Mouse (Mus musculus): ENCODE measurements around the gene 1600012H06Rik. TPM values are rescaled to one million over a fixed set of nuclear protein-coding genes. Genes with fewer than 3 reads are reported as not detected.
"Not testable (repeated sequence)": the region's sequence is repeated elsewhere in the genome, so short reads cannot be mapped to it uniquely, and the experiment has no call there.

1600012H06Rik gene
- polyA plus RNA-seq, 1 experiment = 8.3 TPM

DNA sequence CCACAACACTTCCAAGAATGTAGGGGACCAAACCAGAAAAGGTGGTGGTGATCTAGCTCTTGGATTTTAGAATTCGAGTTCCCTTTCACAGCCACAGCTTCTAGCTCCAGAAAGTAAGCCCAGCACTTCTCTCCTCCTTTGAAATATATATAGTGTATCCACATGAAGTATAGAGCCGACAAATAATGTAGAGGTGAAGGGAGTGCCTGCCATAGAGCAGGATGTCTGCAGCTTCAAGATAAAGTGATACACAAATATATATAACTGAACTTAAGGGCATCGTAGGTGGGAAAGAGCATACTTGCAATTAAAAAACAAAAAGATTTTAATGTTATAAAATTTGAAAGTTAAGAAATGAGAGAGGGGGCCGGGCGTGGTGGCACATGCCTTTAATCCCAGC lies 51.2 kb downstream of the 1600012H06Rik start:
- H3K4me3 ChIP-seq; H3K4me2 ChIP-seq (ENCODE audit: low read depth); H3K79me2 ChIP-seq (ENCODE audit: control insufficient read depth, insufficient read depth); H3ac ChIP-seq (ENCODE audit: control insufficient read depth, insufficient read length); H3K36me3 ChIP-seq (ENCODE audit: control insufficient read depth, insufficient read depth); H3K27me3 ChIP-seq (ENCODE audit: control insufficient read depth, insufficient read depth, insufficient read length): not testable (repeated sequence)

DNA sequence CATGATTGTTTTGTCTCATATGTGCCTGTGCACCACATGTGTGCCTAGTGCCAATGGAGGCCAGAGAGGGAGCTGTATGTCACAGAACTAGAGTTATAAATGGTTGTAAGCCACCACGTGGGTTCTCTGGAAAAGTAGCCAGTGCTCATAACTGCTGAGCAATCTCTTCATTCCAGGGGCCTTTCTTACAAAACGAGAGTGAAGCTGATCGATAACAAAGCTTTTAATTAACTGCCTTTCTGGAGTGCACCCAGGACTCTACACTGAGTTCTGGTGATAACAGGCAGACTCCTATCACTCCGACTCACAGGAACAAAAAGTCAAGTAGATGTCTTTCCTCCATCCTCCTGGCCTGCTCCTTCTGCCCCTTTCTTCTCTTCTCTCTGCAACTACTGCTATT lies 57.1 kb downstream of the 1600012H06Rik start:
- H3K27me3 ChIP-seq (ENCODE audit: control insufficient read depth, insufficient read depth, insufficient read length); H3K79me2 ChIP-seq (ENCODE audit: control insufficient read depth, insufficient read depth); H3K4me3 ChIP-seq; H3K4me2 ChIP-seq (ENCODE audit: low read depth); H3K36me3 ChIP-seq (ENCODE audit: control insufficient read depth, insufficient read depth); H3ac ChIP-seq (ENCODE audit: control insufficient read depth, insufficient read length): not testable (repeated sequence)

DNA sequence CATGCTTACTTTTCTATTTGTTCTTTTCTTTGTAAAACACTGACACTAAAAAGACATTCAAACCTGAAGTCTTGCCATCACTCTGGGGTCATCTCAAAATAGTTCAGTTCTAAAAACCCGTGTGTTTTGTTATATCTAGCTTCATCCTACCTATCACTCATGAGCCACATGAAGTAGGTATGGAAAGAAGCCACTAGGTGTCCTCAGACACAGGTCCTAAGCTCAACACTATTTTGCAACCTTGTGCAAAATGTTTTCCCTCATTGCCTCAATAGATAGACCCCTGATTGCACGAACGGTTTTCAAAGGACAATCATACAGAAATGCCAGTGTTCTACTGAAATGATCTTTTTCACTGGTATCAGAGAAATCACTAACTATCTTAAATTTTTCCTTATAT lies 66.1 kb downstream of the 1600012H06Rik start:
- not testable (repeated sequence) for H3K4me3 ChIP-seq; H3K27me3 ChIP-seq (ENCODE audit: control insufficient read depth, insufficient read depth, insufficient read length); H3K4me2 ChIP-seq (ENCODE audit: low read depth); H3K36me3 ChIP-seq (ENCODE audit: control insufficient read depth, insufficient read depth); H3ac ChIP-seq (ENCODE audit: control insufficient read depth, insufficient read length); H3K79me2 ChIP-seq (ENCODE audit: control insufficient read depth, insufficient read depth)

Other genes with a start within 250 kb of the 1600012H06Rik start
- gene Thbs2, start 248.9 kb upstream of the 1600012H06Rik start, polyA plus RNA-seq (2012; fragmentation: generic; extraction: Trizol) = 15.7 TPM
- 8.0 TPM for gene Wdr27, start within 50 bp of the 1600012H06Rik start, polyA plus RNA-seq (2012; fragmentation: generic; extraction: Trizol)
- 216 TPM for gene Phf10, start 18.1 kb downstream of the 1600012H06Rik start, polyA plus RNA-seq (2012; fragmentation: generic; extraction: Trizol)
- 5.7 TPM for gene 9030025P20Rik, start 35.3 kb downstream of the 1600012H06Rik start, polyA plus RNA-seq (2012; fragmentation: generic; extraction: Trizol)
- gene Gm3417, start 35.6 kb downstream of the 1600012H06Rik start, polyA plus RNA-seq (2012; fragmentation: generic; extraction: Trizol) = 0.31 TPM
- 2.9 TPM for gene Gm3435, start 67.0 kb downstream of the 1600012H06Rik start, polyA plus RNA-seq (2012; fragmentation: generic; extraction: Trizol)
- 20.2 TPM for gene Ermard, start 98.0 kb downstream of the 1600012H06Rik start, polyA plus RNA-seq (2012; fragmentation: generic; extraction: Trizol)
- 0.50 TPM for gene Tcte3, start 98.3 kb downstream of the 1600012H06Rik start, polyA plus RNA-seq (2012; fragmentation: generic; extraction: Trizol)
- gene Gm3448, start 98.4 kb downstream of the 1600012H06Rik start, polyA plus RNA-seq (2012; fragmentation: generic; extraction: Trizol) = 0.31 TPM